Mouse (Mus musculus) liver, embryonic 11.5 days (tissue): Measurements from ENCODE around the gene Ift46. TPM values are rescaled to one million over a fixed set of nuclear protein-coding genes. Genes with fewer than 3 reads are reported as not detected.
"Not testable (repeated sequence)": the region's sequence is repeated elsewhere in the genome, so short reads cannot be mapped to it uniquely, and the experiment has no call there.

Experiments
- ATAC-seq: fragments of 200-750 bp; cut with Nextera tagmentation; replicated peaks from 2 replicates; pipeline ENCODE4 v1.8.0; 2017; ENCODE audit warnings: moderate number of reproducible peaks, mild to moderate bottlenecking, moderate TSS enrichment, moderate library complexity; ENCODE audit not compliant: low FRiP score
- DNase-seq: peaks from one replicate; pipeline ENCODE4 v3.0.0-alpha.2; 2017; ENCODE audit warnings: low spot score
- H3K27ac ChIP-seq: fragments of 300-500 bp; sonication (generic); 2 replicates; pipeline ENCODE4 v1.5.1; 2014; ENCODE audit warnings: mild to moderate bottlenecking, low read depth, low read length, control low read depth
- H3K27me3 ChIP-seq: fragments of 300-500 bp; sonication (generic); replicated peaks from 2 replicates; pipeline ENCODE4 v1.6.1; 2014; ENCODE audit warnings: low read length, mixed read lengths; ENCODE audit not compliant: control insufficient read depth, insufficient read depth
- H3K36me3 ChIP-seq: fragments of 300-500 bp; sonication (generic); 2 replicates; pipeline ENCODE4 v1.6.1; 2014; ENCODE audit warnings: mild to moderate bottlenecking, low read length, moderate library complexity, mixed read lengths; ENCODE audit not compliant: control insufficient read depth, insufficient read depth
- H3K4me1 ChIP-seq: fragments of 300-500 bp; sonication (generic); replicated peaks from 2 replicates; pipeline ENCODE4 v1.6.1; 2014; ENCODE audit warnings: low read length, mixed read lengths; ENCODE audit not compliant: control insufficient read depth, insufficient read depth
- H3K4me2 ChIP-seq: fragments of 300-500 bp; sonication (generic); 2 replicates; pipeline ENCODE4 v1.6.1; 2014; ENCODE audit warnings: mild to moderate bottlenecking, control low read depth, moderate library complexity
- H3K4me3 ChIP-seq: fragments of 300-500 bp; sonication (generic); 2 replicates; pipeline ENCODE4 v1.5.1; 2014; ENCODE audit warnings: low read depth, low read length, control low read depth
- H3K9ac ChIP-seq: fragments of 300-500 bp; sonication (generic); 2 replicates; pipeline ENCODE4 v1.6.1; 2014; ENCODE audit warnings: low read depth, low read length, control low read depth
- H3K9me3 ChIP-seq: fragments of 300-500 bp; sonication (generic); 2 replicates; pipeline ENCODE4 v1.6.1; 2016; ENCODE audit warnings: low read length, inconsistent platforms, mixed read lengths; ENCODE audit not compliant: control insufficient read depth
- WGBS: fragments of 180-500 bp; shearing (Covaris S2); extraction: QIAGEN DNeasy Blood & Tissue Kit; methylation state at CpG from one replicate; pipeline ENCODE4 v1.1.7; 2014; 5-methylcytosine and 5-hydroxymethylcytosine counted together
- polyA plus RNA-seq: library from polyadenylated mRNA; unstranded; fragments of >200 nt; fragmentation: Nextera tagmentation; extraction: Ambion mirVana; gene quantifications from 2 replicates; pipeline ENCODE4 v1.2.1, GENCODE M21; 2014

Gene Ift46
- polyA plus RNA-seq, 1 experiment from 2014 or later = 48.9 TPM

GRCm38 (mm10) chr9:44747341-44747740 lies 20.4 kb upstream of the Ift46 start:
- 92% methylated on average over 3 of the region's 3 CpGs for WGBS
- H3K27me3 ChIP-seq = no peaks in the 10 kb centered on the region
- no peak overlapping the region for H3K4me2 ChIP-seq
- no peak overlapping the region for H3K4me3 ChIP-seq
- peaks cover 62% of the 10 kb centered on the region for H3K36me3 ChIP-seq
- no peak overlapping the region for H3K9ac ChIP-seq
- no peaks in the 10 kb centered on the region for H3K9me3 ChIP-seq
- H3K4me1 ChIP-seq = no peaks in the 10 kb centered on the region
- H3K27ac ChIP-seq = no peak overlapping the region
- DNase-seq (no peak), ATAC-seq (no peak)

- H3K36me3 ChIP-seq = peaks cover 61% of the 10 kb centered on the region
- H3K4me3 ChIP-seq = no peak overlapping the region
- H3K9me3 ChIP-seq = no peaks in the 10 kb centered on the region
- no peak for DNase-seq
- no peak overlapping the region for H3K27ac ChIP-seq
- WGBS = 94% methylated on average over 7 of the region's 7 CpGs
- no peak overlapping the region for H3K9ac ChIP-seq
- no peaks in the 10 kb centered on the region for H3K27me3 ChIP-seq
- H3K4me2 ChIP-seq = no peak overlapping the region
- ATAC-seq = no peak
- H3K4me1 ChIP-seq = no peaks in the 10 kb centered on the region
Measured at GRCm38 (mm10) chr9:44748473-44748872, 19.2 kb upstream of the Ift46 start.

- WGBS = 86% methylated on average over 2 of the region's 2 CpGs
- H3K9ac ChIP-seq = no peak overlapping the region
- no peaks in the 10 kb centered on the region for H3K27me3 ChIP-seq
- no peak overlapping the region for H3K27ac ChIP-seq
- peaks cover 19% of the 10 kb centered on the region; the same call in 1 of the 2 replicates for H3K36me3 ChIP-seq
- DNase-seq (no peak), ATAC-seq (no peak)
- H3K4me2 ChIP-seq = no peak overlapping the region
- no peak overlapping the region for H3K4me3 ChIP-seq
- peaks cover 9% of the 10 kb centered on the region; the same call in 1 of the 2 replicates for H3K4me1 ChIP-seq
- no peaks in the 10 kb centered on the region for H3K9me3 ChIP-seq
Measured at GRCm38 (mm10) chr9:44760873-44761272, 6.8 kb upstream of the Ift46 start.

- H3K36me3 ChIP-seq, ATAC-seq, H3K9me3 ChIP-seq, DNase-seq, H3K27me3 ChIP-seq: not testable (repeated sequence)
- Histone ChIP-seq H3K4me3 (peak overlapping the region; percentile 95), H3K4me2 (peak overlapping the region; percentile 84), H3K27ac (peak overlapping the region; percentile 96; the same call in 1 of the 2 replicates), H3K4me1 (peaks cover 16% of the 10 kb centered on the region), H3K9ac (peak overlapping the region; percentile 55; the same call in 1 of the 2 replicates)
- WGBS = 41% methylated on average over 7 of the region's 9 CpGs
Measured at GRCm38 (mm10) chr9:44768029-44768394, 304 bp downstream of the Ift46 start.

- Histone ChIP-seq H3K4me2 (no peak overlapping the region), H3K27me3 (no peaks in the 10 kb centered on the region), H3K36me3 (no peaks in the 10 kb centered on the region), H3K4me3 (no peak overlapping the region), H3K27ac (no peak overlapping the region), H3K9me3 (no peaks in the 10 kb centered on the region), H3K9ac (no peak overlapping the region), H3K4me1 (peaks cover 3% of the 10 kb centered on the region)
- 88% methylated on average over 5 of the region's 5 CpGs for WGBS
- DNase-seq (no peak), ATAC-seq (no peak)
Measured at GRCm38 (mm10) chr9:44771376-44771775, 3.7 kb downstream of the Ift46 start.

GRCm38 (mm10) chr9:44772392-44772749 lies 4.7 kb downstream of the Ift46 start:
- DNase-seq (no peak), ATAC-seq (no peak)
- Histone ChIP-seq H3K27me3 (no peaks in the 10 kb centered on the region), H3K4me3 (no peak overlapping the region), H3K4me1 (peaks cover 2% of the 10 kb centered on the region), H3K9ac (0 out of 2 replicates have a peak overlapping the region, but pooled peaks have one; percentile 20), H3K4me2 (peak overlapping the region; percentile 11), H3K9me3 (no peaks in the 10 kb centered on the region), H3K36me3 (no peaks in the 10 kb centered on the region), H3K27ac (peak overlapping the region; percentile 78)
- 20% methylated on average over 5 of the region's 5 CpGs for WGBS

GRCm38 (mm10) chr9:44772750-44773651 lies 5.3 kb downstream of the Ift46 start:
- ATAC-seq (peak; percentile 98), DNase-seq (peak; percentile 90)
- H3K27me3 ChIP-seq = no peaks in the 10 kb centered on the region
- peaks cover 2% of the 10 kb centered on the region for H3K4me1 ChIP-seq
- peak overlapping the region; percentile 97 for H3K4me2 ChIP-seq
- H3K36me3 ChIP-seq = no peaks in the 10 kb centered on the region
- H3K27ac ChIP-seq = peak overlapping the region; percentile 71
- H3K9me3 ChIP-seq = no peaks in the 10 kb centered on the region
- peak overlapping the region; percentile 73 for H3K9ac ChIP-seq
- H3K4me3 ChIP-seq = peak overlapping the region; percentile 79
- WGBS = under 1% methylated on average over 41 of the region's 41 CpGs

GRCm38 (mm10) chr9:44792842-44793241 lies 25.1 kb downstream of the Ift46 start:
- Histone ChIP-seq H3K36me3 (peaks cover 2% of the 10 kb centered on the region; the same call in 1 of the 2 replicates), H3K4me1 (no peaks in the 10 kb centered on the region), H3K4me3 (no peak overlapping the region), H3K27me3 (peaks cover 4% of the 10 kb centered on the region; the same call in 1 of the 2 replicates), H3K9me3 (no peaks in the 10 kb centered on the region), H3K27ac (no peak overlapping the region), H3K9ac (no peak overlapping the region), H3K4me2 (no peak overlapping the region)
- WGBS = 79% methylated on average over 9 of the region's 9 CpGs
- DNase-seq (no peak), ATAC-seq (no peak)

- ATAC-seq (no peak), DNase-seq (no peak)
- Histone ChIP-seq H3K36me3 (no peaks in the 10 kb centered on the region), H3K9ac (no peak overlapping the region), H3K4me2 (peak overlapping the region; percentile 99), H3K27me3 (peaks cover 19% of the 10 kb centered on the region), H3K4me1 (peaks cover 14% of the 10 kb centered on the region), H3K9me3 (no peaks in the 10 kb centered on the region), H3K4me3 (no peak overlapping the region), H3K27ac (no peak overlapping the region)
- WGBS = 39% methylated on average over 7 of the region's 7 CpGs
Measured at GRCm38 (mm10) chr9:44798298-44798697, 30.6 kb downstream of the Ift46 start.
